Mouse (Mus musculus): ENCODE measurements around the gene Ptpra. TPM values are rescaled to one million over a fixed set of nuclear protein-coding genes. Genes with fewer than 3 reads are reported as not detected.

Gene Ptpra
- polyA plus RNA-seq, 1 experiment from 2014 or later = 95.1 TPM

- WGBS = 98% methylated on average over 1 of the region's 1 CpGs
- ATAC-seq (replicated peaks; ENCODE audit: low FRiP score, low TSS enrichment, low read depth) (no peak), DNase-seq (ENCODE audit: low spot score) (no peak)
- H3K36me3 ChIP-seq (ENCODE audit: control insufficient read depth, insufficient read depth, low read length) = peaks cover 47% of the 10 kb centered on the region
- no peak overlapping the region for H3K9ac ChIP-seq (ENCODE audit: low read length)
- no peak overlapping the region for H3K4me2 ChIP-seq (ENCODE audit: low read length)
- no peaks in the 10 kb centered on the region for H3K9me3 ChIP-seq (ENCODE audit: control insufficient read depth, low read length)
- no peaks in the 10 kb centered on the region for H3K4me1 ChIP-seq (replicated peaks; ENCODE audit: control insufficient read depth, insufficient read depth, low read length)
- H3K27ac ChIP-seq (ENCODE audit: low read depth) = no peak overlapping the region
- H3K4me3 ChIP-seq (ENCODE audit: low read depth, low read length) = no peak overlapping the region
- no peaks in the 10 kb centered on the region for H3K27me3 ChIP-seq (replicated peaks; ENCODE audit: control insufficient read depth, insufficient read depth, low read length)
Measured at GRCm38 (mm10) chr2:130436769-130437168, 13.3 kb upstream of the Ptpra start.

GRCm38 (mm10) chr2:130438861-130439260, 11.2 kb upstream of the Ptpra start:
- H3K27ac ChIP-seq (ENCODE audit: low read depth) = no peak overlapping the region
- peaks cover 66% of the 10 kb centered on the region for H3K36me3 ChIP-seq (ENCODE audit: control insufficient read depth, insufficient read depth, low read length)
- no peaks in the 10 kb centered on the region for H3K4me1 ChIP-seq (replicated peaks; ENCODE audit: control insufficient read depth, insufficient read depth, low read length)
- WGBS = 82% methylated on average over 3 of the region's 3 CpGs
- DNase-seq (ENCODE audit: low spot score) (no peak), ATAC-seq (replicated peaks; ENCODE audit: low FRiP score, low TSS enrichment, low read depth) (no peak)
- no peak overlapping the region for H3K4me2 ChIP-seq (ENCODE audit: low read length)
- no peak overlapping the region for H3K9ac ChIP-seq (ENCODE audit: low read length)
- no peaks in the 10 kb centered on the region for H3K27me3 ChIP-seq (replicated peaks; ENCODE audit: control insufficient read depth, insufficient read depth, low read length)
- H3K9me3 ChIP-seq (ENCODE audit: control insufficient read depth, low read length) = no peaks in the 10 kb centered on the region
- no peak overlapping the region for H3K4me3 ChIP-seq (ENCODE audit: low read depth, low read length)

- Histone ChIP-seq H3K36me3 (ENCODE audit: control insufficient read depth, insufficient read depth, low read length) (peaks cover 74% of the 10 kb centered on the region), H3K9me3 (ENCODE audit: control insufficient read depth, low read length) (no peaks in the 10 kb centered on the region), H3K4me3 (ENCODE audit: low read depth, low read length) (no peak overlapping the region), H3K4me1 (replicated peaks; ENCODE audit: control insufficient read depth, insufficient read depth, low read length) (no peaks in the 10 kb centered on the region), H3K27me3 (replicated peaks; ENCODE audit: control insufficient read depth, insufficient read depth, low read length) (no peaks in the 10 kb centered on the region), H3K9ac (ENCODE audit: low read length) (no peak overlapping the region), H3K4me2 (ENCODE audit: low read length) (no peak overlapping the region), H3K27ac (ENCODE audit: low read depth) (no peak overlapping the region)
- no peak for DNase-seq (ENCODE audit: low spot score)
- no peak; the same call in 1 of the 2 replicates for ATAC-seq (replicated peaks; ENCODE audit: low FRiP score, low TSS enrichment, low read depth)
- 91% methylated on average over 4 of the region's 4 CpGs for WGBS
Measured at GRCm38 (mm10) chr2:130439840-130440480, 10.1 kb upstream of the Ptpra start.

GRCm38 (mm10) chr2:130442162-130442561, 7.9 kb upstream of the Ptpra start:
- H3K36me3 ChIP-seq (ENCODE audit: control insufficient read depth, insufficient read depth, low read length) = peaks cover 84% of the 10 kb centered on the region
- DNase-seq (ENCODE audit: low spot score) (no peak), ATAC-seq (replicated peaks; ENCODE audit: low FRiP score, low TSS enrichment, low read depth) (no peak)
- no peak overlapping the region for H3K27ac ChIP-seq (ENCODE audit: low read depth)
- no peak overlapping the region for H3K4me2 ChIP-seq (ENCODE audit: low read length)
- H3K9ac ChIP-seq (ENCODE audit: low read length) = no peak overlapping the region
- no peaks in the 10 kb centered on the region for H3K4me1 ChIP-seq (replicated peaks; ENCODE audit: control insufficient read depth, insufficient read depth, low read length)
- H3K4me3 ChIP-seq (ENCODE audit: low read depth, low read length) = no peak overlapping the region
- 82% methylated on average over 10 of the region's 10 CpGs for WGBS
- H3K9me3 ChIP-seq (ENCODE audit: control insufficient read depth, low read length) = no peaks in the 10 kb centered on the region
- no peaks in the 10 kb centered on the region for H3K27me3 ChIP-seq (replicated peaks; ENCODE audit: control insufficient read depth, insufficient read depth, low read length)

- ATAC-seq (replicated peaks; ENCODE audit: low FRiP score, low TSS enrichment, low read depth) (no peak), DNase-seq (ENCODE audit: low spot score) (no peak)
- Histone ChIP-seq H3K9ac (ENCODE audit: low read length) (no peak overlapping the region), H3K27ac (ENCODE audit: low read depth) (no peak overlapping the region), H3K36me3 (ENCODE audit: control insufficient read depth, insufficient read depth, low read length) (peaks cover 22% of the 10 kb centered on the region), H3K4me3 (ENCODE audit: low read depth, low read length) (no peak overlapping the region), H3K9me3 (ENCODE audit: control insufficient read depth, low read length) (no peaks in the 10 kb centered on the region), H3K4me2 (ENCODE audit: low read length) (no peak overlapping the region), H3K4me1 (replicated peaks; ENCODE audit: control insufficient read depth, insufficient read depth, low read length) (peaks cover 17% of the 10 kb centered on the region), H3K27me3 (replicated peaks; ENCODE audit: control insufficient read depth, insufficient read depth, low read length) (no peaks in the 10 kb centered on the region)
Measured at GRCm38 (mm10) chr2:130448449-130448848, 1.6 kb upstream of the Ptpra start.

- peak overlapping the region; percentile 80; the same call in 1 of the 2 replicates for H3K9ac ChIP-seq (ENCODE audit: low read length)
- peak overlapping the region; percentile 84 for H3K4me2 ChIP-seq (ENCODE audit: low read length)
- H3K4me1 ChIP-seq (replicated peaks; ENCODE audit: control insufficient read depth, insufficient read depth, low read length) = peaks cover 17% of the 10 kb centered on the region
- peak overlapping the region; percentile 85 for H3K4me3 ChIP-seq (ENCODE audit: low read depth, low read length)
- 6% methylated on average over 17 of the region's 17 CpGs for WGBS
- ATAC-seq (replicated peaks; ENCODE audit: low FRiP score, low TSS enrichment, low read depth) (peak; percentile 10; the same call in 1 of the 2 replicates), DNase-seq (ENCODE audit: low spot score) (peak; percentile 63)
- H3K27me3 ChIP-seq (replicated peaks; ENCODE audit: control insufficient read depth, insufficient read depth, low read length) = no peaks in the 10 kb centered on the region
- H3K27ac ChIP-seq (ENCODE audit: low read depth) = no peak overlapping the region
- H3K9me3 ChIP-seq (ENCODE audit: control insufficient read depth, low read length) = no peaks in the 10 kb centered on the region
- H3K36me3 ChIP-seq (ENCODE audit: control insufficient read depth, insufficient read depth, low read length) = peaks cover 14% of the 10 kb centered on the region
Measured at GRCm38 (mm10) chr2:130449021-130449793, 871 bp upstream of the Ptpra start.

GRCm38 (mm10) chr2:130450434-130450796, 337 bp downstream of the Ptpra start:
- ATAC-seq (replicated peaks; ENCODE audit: low FRiP score, low TSS enrichment, low read depth) (peak; percentile 81), DNase-seq (ENCODE audit: low spot score) (no peak)
- peak overlapping the region; percentile 84 for H3K27ac ChIP-seq (ENCODE audit: low read depth)
- H3K27me3 ChIP-seq (replicated peaks; ENCODE audit: control insufficient read depth, insufficient read depth, low read length) = no peaks in the 10 kb centered on the region
- no peaks in the 10 kb centered on the region for H3K9me3 ChIP-seq (ENCODE audit: control insufficient read depth, low read length)
- peaks cover 22% of the 10 kb centered on the region for H3K4me1 ChIP-seq (replicated peaks; ENCODE audit: control insufficient read depth, insufficient read depth, low read length)
- under 1% methylated on average over 40 of the region's 47 CpGs for WGBS
- peak overlapping the region; percentile 80 for H3K9ac ChIP-seq (ENCODE audit: low read length)
- peak overlapping the region; percentile 85 for H3K4me3 ChIP-seq (ENCODE audit: low read depth, low read length)
- H3K36me3 ChIP-seq (ENCODE audit: control insufficient read depth, insufficient read depth, low read length) = peaks cover 5% of the 10 kb centered on the region; the same call in 1 of the 2 replicates
- H3K4me2 ChIP-seq (ENCODE audit: low read length) = peak overlapping the region; percentile 84

GRCm38 (mm10) chr2:130451086-130451726, 1.1 kb downstream of the Ptpra start:
- no peak for DNase-seq (ENCODE audit: low spot score)
- Histone ChIP-seq H3K27me3 (replicated peaks; ENCODE audit: control insufficient read depth, insufficient read depth, low read length) (no peaks in the 10 kb centered on the region), H3K36me3 (ENCODE audit: control insufficient read depth, insufficient read depth, low read length) (no peaks in the 10 kb centered on the region), H3K4me3 (ENCODE audit: low read depth, low read length) (peak overlapping the region; percentile 85), H3K9me3 (ENCODE audit: control insufficient read depth, low read length) (no peaks in the 10 kb centered on the region), H3K27ac (ENCODE audit: low read depth) (no peak overlapping the region), H3K4me2 (ENCODE audit: low read length) (peak overlapping the region; percentile 84), H3K4me1 (replicated peaks; ENCODE audit: control insufficient read depth, insufficient read depth, low read length) (peaks cover 25% of the 10 kb centered on the region), H3K9ac (ENCODE audit: low read length) (peak overlapping the region; percentile 80)
- 68% methylated on average over 14 of the region's 14 CpGs for WGBS
- ATAC-seq (replicated peaks; ENCODE audit: low FRiP score, low TSS enrichment, low read depth) = no peak
